Mouse (Mus musculus) heart, adult 10 weeks (tissue): ENCODE results near the gene Tpmt. TPM values are rescaled to one million over a fixed set of nuclear protein-coding genes. Genes with fewer than 3 reads are reported as not detected.

Experiments
- polyA plus RNA-seq: library from polyadenylated mRNA; stranded (reverse); fragments of 350-450 nt; fragmentation: Illumina TruSeq; extraction: RNeasy Lipid Tissue Mini Kit (QIAGEN cat#74804); gene quantifications from one replicate; pipeline ENCODE4 v1.2.3, GENCODE M21; 2014; ENCODE audit warnings: low read depth, low replicate concordance

Gene Tpmt
- polyA plus RNA-seq, result 5.7 TPM

GRCm38 (mm10) chr13:47044617-47044947 lies at the start of gene Tpmt:
Gene Tpmt, minus strand, starts transcription at chr13:47044737.

GRCm38 (mm10) chr13:47043030-47043680 lies 1.4 kb downstream of the Tpmt start, which contains the start of gene Kdm1b:
Gene Kdm1b, plus strand, starts transcription at chr13:47043499.

GRCm38 (mm10) chr13:47014334-47015194 lies 30.0 kb downstream of the Tpmt start, which contains the start of gene Nhlrc1:
Gene Nhlrc1, minus strand, starts transcription at chr13:47014850.

Other genes with a start within 250 kb of the Tpmt start
- 98.6 TPM for gene Kif13a, start 114.9 kb downstream of the Tpmt start, polyA plus RNA-seq
- gene Nhlrc1, start 29.9 kb downstream of the Tpmt start, polyA plus RNA-seq, result 7.1 TPM
- gene Kdm1b, start 1.2 kb downstream of the Tpmt start, polyA plus RNA-seq, result 10.5 TPM
- gene Dek, start 61.5 kb upstream of the Tpmt start, polyA plus RNA-seq, result 46.5 TPM
- gene Rnf144b, start 77.9 kb upstream of the Tpmt start, polyA plus RNA-seq, result 14.0 TPM